Mouse (Mus musculus) embryo, embryonic 11.5 days (tissue): Measurements from ENCODE around the gene H2-M10.3.
A peak's percentile ranks its signal among the peaks of the same experiment; 100 is the strongest.
"Not testable (repeated sequence)": the region's sequence is repeated elsewhere in the genome, so short reads cannot be mapped to it uniquely, and the experiment has no call there.

Source experiments
- DNase-seq: peaks from one replicate; pipeline ENCODE4 v3.0.0-alpha.2; 2012; ENCODE audit warnings: low read depth, low spot score

H2-M10.3 gene

GRCm38 (mm10) chr17:36368317-36368716, at the start of gene H2-M10.3:
TSS of gene H2-M10.3 (minus strand) at chr17:36368417.
- DNase-seq, result not testable (repeated sequence)

- DNase-seq, result no peak
These were observed 49.2 kb upstream of the H2-M10.3 start for GRCm38 (mm10) chr17:36417416-36417815.

GRCm38 (mm10) chr17:36415407-36415806, 47.2 kb upstream of the H2-M10.3 start:
- DNase-seq, result no peak

GRCm38 (mm10) chr17:36414361-36414760, 46.1 kb upstream of the H2-M10.3 start:
- DNase-seq, result no peak

GRCm38 (mm10) chr17:36389907-36390306, 21.7 kb upstream of the H2-M10.3 start:
- DNase-seq, result no peak

- not testable (repeated sequence) for DNase-seq
These were observed 5.8 kb downstream of the H2-M10.3 start for GRCm38 (mm10) chr17:36362404-36362803.

- not testable (repeated sequence) for DNase-seq
These were observed 10.7 kb downstream of the H2-M10.3 start for GRCm38 (mm10) chr17:36357512-36357911.

- no peak for DNase-seq
These were observed 12.5 kb downstream of the H2-M10.3 start for GRCm38 (mm10) chr17:36355763-36356162.

- peak; percentile 11 for DNase-seq
These were observed 12.9 kb downstream of the H2-M10.3 start for GRCm38 (mm10) chr17:36355343-36355742.

- no peak for DNase-seq
These were observed 42.2 kb downstream of the H2-M10.3 start, which contains the start of gene H2-M10.1 for GRCm38 (mm10) chr17:36326055-36326454. TSS of gene H2-M10.1 (minus strand) at chr17:36326155.

GRCm38 (mm10) chr17:36315689-36316253, 52.4 kb downstream of the H2-M10.3 start:
- DNase-seq, result no peak

- peak; percentile 17 for DNase-seq
These were observed 53.1 kb downstream of the H2-M10.3 start for GRCm38 (mm10) chr17:36315041-36315688.
